Mouse (Mus musculus): ENCODE results near the gene Gcnt4. TPM values are rescaled to one million over a fixed set of nuclear protein-coding genes. Genes with fewer than 3 reads are reported as not detected.

Gcnt4 gene
- polyA plus RNA-seq, 1 experiment from 2014 or later, result 0.96 TPM

DNA sequence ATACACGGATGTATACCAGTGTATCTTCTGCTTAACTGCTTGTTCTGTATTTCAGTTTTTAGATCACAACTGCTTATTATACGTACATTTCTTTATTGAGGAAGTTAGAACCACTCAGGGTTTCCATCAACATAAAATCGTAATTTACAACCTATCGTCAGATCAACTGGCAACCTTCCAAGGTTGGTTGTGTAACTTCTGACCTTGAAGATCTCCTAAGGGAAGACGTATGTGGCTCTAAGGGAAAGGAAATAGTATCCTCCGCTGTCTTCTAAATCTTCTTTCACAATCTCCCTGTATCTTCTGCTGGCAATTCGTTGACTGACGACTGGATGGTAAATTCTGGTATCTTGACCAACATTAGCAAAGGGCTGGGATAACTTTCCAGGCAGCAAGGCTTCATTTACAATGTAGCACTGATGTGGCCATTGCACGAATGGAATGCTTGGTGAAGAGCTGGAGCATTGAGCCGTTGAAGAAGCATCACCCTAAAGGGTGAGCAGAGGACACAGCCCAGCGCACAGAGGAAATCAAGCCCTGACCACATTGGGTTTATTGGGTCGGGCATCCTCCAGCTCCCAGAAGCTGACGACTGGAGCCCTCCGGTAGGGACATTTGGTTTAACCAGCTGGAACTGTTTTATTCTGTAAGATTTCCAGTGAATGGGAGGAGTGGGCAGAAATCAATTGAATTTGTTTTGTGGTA lies 66.2 kb downstream of the Gcnt4 start:
- H3K4me2 ChIP-seq (replicated peaks; ENCODE audit: low read depth), result no peak overlapping the region
- H3K27ac ChIP-seq (replicated peaks), result no peak overlapping the region
- no peaks in the 10 kb centered on the region for H3K9me3 ChIP-seq (ENCODE audit: control insufficient read depth, low read length)
- ATAC-seq (ENCODE audit: low FRiP score, low TSS enrichment), result no peak
- no peaks in the 10 kb centered on the region for H3K36me3 ChIP-seq (ENCODE audit: control insufficient read depth, insufficient read depth, low read length)
- no peak for DNase-seq (ENCODE audit: low spot score)
- TF ChIP-seq CTCF (IDR thresholded peaks at IDR 0.05; ENCODE audit: low read depth), result no peak
- no peak overlapping the region for H3K9ac ChIP-seq (ENCODE audit: low read length)
- H3K4me1 ChIP-seq (replicated peaks; ENCODE audit: control insufficient read depth, insufficient read depth), result no peaks in the 10 kb centered on the region
- no peak overlapping the region for H3K4me3 ChIP-seq (ENCODE audit: low read depth, low read length)
- 79% methylated on average over 14 of the region's 14 CpGs for WGBS
- H3K27me3 ChIP-seq (ENCODE audit: control insufficient read depth, insufficient read depth, low read length), result no peaks in the 10 kb centered on the region

DNA sequence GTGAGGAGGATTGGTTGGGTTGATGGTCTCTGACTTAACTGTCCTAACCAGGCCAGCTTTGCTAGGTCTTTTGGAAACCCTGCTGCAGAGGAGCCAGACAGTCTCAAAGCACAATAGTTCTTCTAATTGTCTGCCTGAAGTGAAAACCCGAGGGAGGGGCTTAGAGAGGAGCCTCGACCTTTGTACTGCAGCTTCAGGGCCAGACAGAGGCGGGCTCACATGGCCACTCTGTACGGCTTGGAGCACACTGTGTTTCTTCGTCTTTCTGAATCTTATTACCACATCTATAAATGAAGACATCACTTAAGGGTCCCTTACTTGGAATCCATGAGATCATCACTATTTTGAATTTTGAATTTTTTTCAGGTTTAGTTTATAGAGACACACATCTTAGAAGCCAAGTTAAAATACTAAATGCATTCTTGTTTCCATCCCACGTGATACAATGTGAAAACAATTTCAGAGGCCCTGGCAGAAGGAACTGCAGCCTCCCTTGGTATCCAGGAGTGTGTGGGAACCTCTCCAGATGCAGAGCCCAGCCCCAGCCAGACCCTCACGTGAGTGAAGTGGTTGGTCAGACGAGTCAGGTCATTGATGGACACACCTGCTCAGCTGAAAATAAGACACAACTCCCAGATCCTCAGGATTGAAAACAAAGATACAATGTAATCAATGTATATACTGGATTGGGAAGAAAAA lies 69.0 kb downstream of the Gcnt4 start:
- WGBS, result 44% methylated on average over 8 of the region's 8 CpGs
- H3K36me3 ChIP-seq (ENCODE audit: control insufficient read depth, insufficient read depth, low read length), result no peaks in the 10 kb centered on the region

DNA sequence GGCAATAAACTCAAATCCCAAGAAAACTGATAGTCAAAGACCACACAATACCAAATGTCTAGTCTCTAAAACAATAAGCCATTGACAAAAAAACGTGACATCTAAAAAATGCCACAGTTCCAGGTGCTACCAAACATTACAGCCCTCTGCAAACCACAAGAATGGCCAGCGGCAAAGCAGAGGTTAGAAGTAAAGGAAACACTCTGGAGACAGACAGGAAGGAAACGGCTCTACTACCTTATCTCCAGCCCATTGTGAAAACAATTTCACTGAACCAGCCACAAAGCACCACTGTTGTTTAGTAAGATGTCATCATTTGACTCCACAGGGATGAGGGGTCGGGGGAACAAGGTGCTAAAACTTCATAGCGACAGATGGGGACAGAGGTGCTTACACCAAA lies 70.8 kb downstream of the Gcnt4 start:
- Histone ChIP-seq H3K36me3 (ENCODE audit: control insufficient read depth, insufficient read depth, low read length) (no peaks in the 10 kb centered on the region), H3K9me3 (ENCODE audit: control insufficient read depth, low read length) (no peaks in the 10 kb centered on the region), H3K4me1 (replicated peaks; ENCODE audit: control insufficient read depth, insufficient read depth) (no peaks in the 10 kb centered on the region), H3K4me2 (replicated peaks; ENCODE audit: low read depth) (no peak overlapping the region), H3K4me3 (ENCODE audit: low read depth, low read length) (no peak overlapping the region), H3K9ac (ENCODE audit: low read length) (no peak overlapping the region), H3K27me3 (ENCODE audit: control insufficient read depth, insufficient read depth, low read length) (no peaks in the 10 kb centered on the region), H3K27ac (replicated peaks) (no peak overlapping the region)
- TF ChIP-seq CTCF (IDR thresholded peaks at IDR 0.05; ENCODE audit: low read depth) (no peak), EP300 (optimal IDR thresholded peaks at IDR 0.05) (no peak)
- DNase-seq (ENCODE audit: low spot score), result no peak
- WGBS, result 64% methylated on average over 5 of the region's 5 CpGs
- no peak for ATAC-seq (ENCODE audit: low FRiP score, low TSS enrichment)

More for the DNA sequence above, 69.0 kb downstream of the Gcnt4 start:
- H3K4me3 ChIP-seq (ENCODE audit: low read depth, low read length), result no peak overlapping the region
- H3K4me2 ChIP-seq (replicated peaks; ENCODE audit: low read depth), result no peak overlapping the region
- no peak for TF ChIP-seq EP300 (optimal IDR thresholded peaks at IDR 0.05)
- no peak for TF ChIP-seq CTCF (IDR thresholded peaks at IDR 0.05; ENCODE audit: low read depth)
- no peaks in the 10 kb centered on the region for H3K9me3 ChIP-seq (ENCODE audit: control insufficient read depth, low read length)
- no peaks in the 10 kb centered on the region for H3K4me1 ChIP-seq (replicated peaks; ENCODE audit: control insufficient read depth, insufficient read depth)
- ATAC-seq (ENCODE audit: low FRiP score, low TSS enrichment) (no peak), DNase-seq (ENCODE audit: low spot score) (no peak)
- H3K27ac ChIP-seq (replicated peaks), result no peak overlapping the region
- H3K9ac ChIP-seq (ENCODE audit: low read length), result no peak overlapping the region
- no peaks in the 10 kb centered on the region for H3K27me3 ChIP-seq (ENCODE audit: control insufficient read depth, insufficient read depth, low read length)

DNA sequence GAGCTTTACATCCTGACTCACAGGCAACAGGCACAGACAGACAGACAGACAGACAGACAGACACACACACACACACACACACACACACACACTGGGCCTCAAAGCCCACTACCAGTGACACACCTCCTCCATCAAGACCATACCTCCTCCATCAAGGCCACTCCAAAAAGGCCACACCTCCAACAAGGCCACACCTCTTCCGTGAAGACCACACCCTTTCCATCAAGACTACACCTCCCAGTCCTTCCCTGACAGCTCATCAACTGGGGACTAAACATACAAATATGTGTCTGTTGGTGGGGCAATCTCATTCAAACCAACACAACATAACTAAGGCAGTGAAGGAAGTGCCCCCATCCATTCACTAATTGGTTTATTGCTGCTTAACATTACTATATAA lies 72.6 kb downstream of the Gcnt4 start:
- ATAC-seq (ENCODE audit: low FRiP score, low TSS enrichment) (no peak), DNase-seq (ENCODE audit: low spot score) (no peak)
- Histone ChIP-seq H3K27me3 (ENCODE audit: control insufficient read depth, insufficient read depth, low read length) (no peaks in the 10 kb centered on the region), H3K4me3 (ENCODE audit: low read depth, low read length) (no peak overlapping the region), H3K27ac (replicated peaks) (no peak overlapping the region), H3K9ac (ENCODE audit: low read length) (no peak overlapping the region), H3K9me3 (ENCODE audit: control insufficient read depth, low read length) (no peaks in the 10 kb centered on the region), H3K4me1 (replicated peaks; ENCODE audit: control insufficient read depth, insufficient read depth) (no peaks in the 10 kb centered on the region), H3K4me2 (replicated peaks; ENCODE audit: low read depth) (no peak overlapping the region), H3K36me3 (ENCODE audit: control insufficient read depth, insufficient read depth, low read length) (no peaks in the 10 kb centered on the region)
- no peak for TF ChIP-seq EP300 (optimal IDR thresholded peaks at IDR 0.05)
- TF ChIP-seq CTCF (IDR thresholded peaks at IDR 0.05; ENCODE audit: low read depth), result no peak
- WGBS, result 58% methylated on average over 1 of the region's 1 CpGs

Other genes starting within 250 kb of the Gcnt4 start
- gene Ankrd31, start 176.4 kb upstream of the Gcnt4 start, polyA plus RNA-seq (2015; fragmentation: Nextera tagmentation; extraction: Ambion mirVana), result not detected in 2 replicates
- gene 1700029F12Rik, start 109.7 kb downstream of the Gcnt4 start, polyA plus RNA-seq (2015; fragmentation: Nextera tagmentation; extraction: Ambion mirVana), result 0.08 TPM in 1 of 2 replicates, not detected in the other
- gene Fam169a, start 142.6 kb downstream of the Gcnt4 start, polyA plus RNA-seq (2015; fragmentation: Nextera tagmentation; extraction: Ambion mirVana), result 0.70 TPM in 2 replicates
- 8.5 and 10.2 TPM in 2 replicates for gene Gm6169, start 174.5 kb downstream of the Gcnt4 start, polyA plus RNA-seq (2015; fragmentation: Nextera tagmentation; extraction: Ambion mirVana)
- gene Gfm2, start 213.2 kb downstream of the Gcnt4 start, polyA plus RNA-seq (2015; fragmentation: Nextera tagmentation; extraction: Ambion mirVana), result 12.7 and 13.1 TPM in 2 replicates
- 51.3 and 52.9 TPM in 2 replicates for gene Nsa2, start 213.2 kb downstream of the Gcnt4 start, polyA plus RNA-seq (2015; fragmentation: Nextera tagmentation; extraction: Ambion mirVana)